Mouse (Mus musculus) heart, adult 2 months (tissue): Measurements from ENCODE around the gene Lhpp.

Experiments used
- CTCF ChIP-seq: fragments of 200-600 bp; IDR thresholded peaks from 2 replicates; pipeline ENCODE4 v1.8.1; 2022; ENCODE audit warnings: antibody characterized with exemption, mild to moderate bottlenecking, moderate library complexity
- EP300 ChIP-seq: fragments of 200-500 bp; IDR thresholded peaks from 2 replicates; pipeline ENCODE4 v1.6.1; 2011; ENCODE audit warnings: low read depth, low read length, control low read depth; ENCODE audit not compliant: insufficient read depth
- POLR2A ChIP-seq: fragments of 200-500 bp; IDR thresholded peaks from 2 replicates; pipeline ENCODE4 v1.6.1; 2011; ENCODE audit warnings: mild to moderate bottlenecking, low read depth, low read length, control low read depth; ENCODE audit not compliant: insufficient read depth

DNA sequence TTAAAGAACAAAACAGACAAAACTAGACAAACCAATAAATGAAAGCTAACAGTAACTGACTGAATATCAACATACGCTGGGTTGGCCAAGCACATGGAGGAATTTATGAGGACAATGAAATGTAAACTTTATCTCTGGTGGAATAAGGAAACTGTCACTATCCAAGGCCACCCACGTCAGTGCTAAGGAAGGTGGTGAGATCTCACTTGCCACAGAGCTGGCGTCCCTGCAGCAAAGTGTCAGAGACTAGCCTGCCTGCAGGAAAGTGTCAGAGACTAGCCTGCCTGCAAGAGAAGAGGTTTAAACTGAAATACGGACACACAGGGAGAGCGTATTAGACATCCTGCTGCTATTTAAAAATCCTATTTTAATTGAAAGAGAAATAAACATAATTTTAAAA lies 23.3 kb upstream of the Lhpp start:
- TF ChIP-seq CTCF (no peak), POLR2A (no peak), EP300 (no peak)
